Mouse (Mus musculus): ENCODE measurements at regions not wholly inside any gene's neighbourhood (a gene's known extent, or its start where the extent isn't known, plus 50 kb on each side); places are given as distances from the start of the nearest gene placed in this dataset.

GRCm38 (mm10) chr15:28560035-28560434, 356.5 kb downstream of the Dnah5 start:
- DNase-seq (ENCODE audit: low spot score) = no peak

GRCm38 (mm10) chr15:28595294-28595693, 391.7 kb downstream of the Dnah5 start:
- DNase-seq (ENCODE audit: low spot score) = no peak

GRCm38 (mm10) chr15:28595725-28596124, 392.2 kb downstream of the Dnah5 start:
- no peak for DNase-seq (ENCODE audit: low spot score)

GRCm38 (mm10) chr15:28600132-28600531, 396.6 kb downstream of the Dnah5 start:
- no peak for DNase-seq (ENCODE audit: low spot score)

DNA sequence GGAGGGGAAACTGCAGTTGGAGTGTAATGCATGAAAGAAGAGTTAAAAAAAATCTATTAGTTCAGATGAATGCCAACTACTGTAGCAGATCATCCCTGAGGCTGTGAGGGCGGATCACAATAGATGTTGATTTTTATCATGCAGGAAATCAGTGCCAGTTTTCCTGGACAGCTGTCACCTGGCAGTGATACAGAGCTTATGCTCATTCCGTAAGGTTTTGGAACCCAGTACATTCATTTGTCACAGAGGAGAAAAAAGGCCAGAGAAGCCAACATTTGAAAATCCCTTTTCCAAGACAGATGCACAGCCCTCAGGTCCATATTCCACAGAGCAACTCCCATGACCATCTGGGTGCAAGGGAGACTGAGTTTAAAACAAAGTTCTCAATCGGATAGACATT, 412.1 kb downstream of the Dnah5 start:
- no peak for DNase-seq (ENCODE audit: low spot score)

GRCm38 (mm10) chr15:28640349-28640748, 436.8 kb downstream of the Dnah5 start:
- DNase-seq (ENCODE audit: low spot score) = no peak

- no peak for DNase-seq (ENCODE audit: low spot score)
Observed at GRCm38 (mm10) chr15:28645122-28645521, 441.6 kb downstream of the Dnah5 start.

DNA sequence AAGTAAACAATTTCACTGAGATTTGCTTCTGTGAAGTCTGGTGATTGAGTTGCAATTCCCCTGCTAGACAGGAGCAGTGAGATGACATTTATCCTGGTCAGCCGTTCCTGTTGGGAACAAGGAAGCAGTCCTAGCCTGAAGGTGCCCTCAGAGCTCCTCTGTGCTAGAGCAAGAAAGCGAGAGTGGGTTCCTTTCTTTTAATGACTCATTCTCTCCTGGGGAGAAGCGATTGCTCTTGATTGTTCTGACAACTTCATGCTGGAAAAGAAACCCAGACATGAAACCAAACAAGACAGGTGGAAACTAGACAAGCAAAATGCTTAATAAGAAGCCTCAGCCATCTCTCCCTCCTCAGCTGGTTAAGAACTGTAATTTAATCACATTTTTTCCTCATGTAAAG, 450.4 kb downstream of the Dnah5 start:
- DNase-seq (ENCODE audit: low spot score) = no peak

DNA sequence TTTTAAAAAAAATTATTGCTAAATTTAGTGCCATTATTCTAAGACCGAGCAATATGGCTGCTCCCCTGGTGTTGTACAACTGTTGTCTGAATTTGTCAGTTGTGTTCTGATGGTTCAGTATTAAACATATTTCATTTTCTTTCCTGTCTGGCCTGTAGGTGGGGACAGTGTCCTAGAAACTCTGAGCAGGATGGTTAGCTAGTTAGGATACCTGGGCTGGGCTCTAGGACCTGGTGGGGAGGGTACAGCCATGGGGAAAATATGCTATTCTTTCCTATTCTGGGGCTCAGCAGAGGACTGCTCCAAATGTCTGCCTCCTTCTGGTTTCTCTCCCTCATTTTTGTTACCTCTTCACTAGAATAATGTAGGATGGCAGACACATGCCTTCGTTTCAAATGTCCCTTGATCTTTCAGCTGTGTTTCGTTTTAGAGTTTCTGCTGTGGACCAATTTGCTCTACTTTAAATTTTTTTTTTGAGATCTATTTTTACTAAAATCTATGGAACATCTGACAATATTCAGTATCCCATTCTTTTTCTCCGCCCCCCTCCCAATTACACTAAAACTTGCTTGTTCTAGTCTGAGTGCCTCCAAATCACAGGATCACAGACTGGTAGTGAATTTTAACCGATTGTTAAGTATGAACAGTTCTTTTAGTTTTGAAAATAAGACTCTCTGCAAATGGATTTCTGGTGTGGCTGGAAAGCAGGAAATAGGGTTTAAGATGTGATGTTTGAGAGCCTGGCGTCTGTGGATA, 460.5 kb downstream of the Dnah5 start:
- DNase-seq (ENCODE audit: low spot score) = peak; percentile 10
